Mouse (Mus musculus) effector memory CD4-positive, alpha-beta T cell, adult 7 months (primary cell): ENCODE results near the gene Tmsb4x. TPM values are rescaled to one million over a fixed set of nuclear protein-coding genes. Genes with fewer than 3 reads are reported as not detected.

Experiments
- polyA plus RNA-seq: library from polyadenylated mRNA; unstranded; fragments of 100-300 nt; shearing (Covaris generic); gene quantifications from one replicate; pipeline ENCODE4 v1.2.1, GENCODE M21; 2017

Tmsb4x gene
- 14,676 TPM for polyA plus RNA-seq

DNA sequence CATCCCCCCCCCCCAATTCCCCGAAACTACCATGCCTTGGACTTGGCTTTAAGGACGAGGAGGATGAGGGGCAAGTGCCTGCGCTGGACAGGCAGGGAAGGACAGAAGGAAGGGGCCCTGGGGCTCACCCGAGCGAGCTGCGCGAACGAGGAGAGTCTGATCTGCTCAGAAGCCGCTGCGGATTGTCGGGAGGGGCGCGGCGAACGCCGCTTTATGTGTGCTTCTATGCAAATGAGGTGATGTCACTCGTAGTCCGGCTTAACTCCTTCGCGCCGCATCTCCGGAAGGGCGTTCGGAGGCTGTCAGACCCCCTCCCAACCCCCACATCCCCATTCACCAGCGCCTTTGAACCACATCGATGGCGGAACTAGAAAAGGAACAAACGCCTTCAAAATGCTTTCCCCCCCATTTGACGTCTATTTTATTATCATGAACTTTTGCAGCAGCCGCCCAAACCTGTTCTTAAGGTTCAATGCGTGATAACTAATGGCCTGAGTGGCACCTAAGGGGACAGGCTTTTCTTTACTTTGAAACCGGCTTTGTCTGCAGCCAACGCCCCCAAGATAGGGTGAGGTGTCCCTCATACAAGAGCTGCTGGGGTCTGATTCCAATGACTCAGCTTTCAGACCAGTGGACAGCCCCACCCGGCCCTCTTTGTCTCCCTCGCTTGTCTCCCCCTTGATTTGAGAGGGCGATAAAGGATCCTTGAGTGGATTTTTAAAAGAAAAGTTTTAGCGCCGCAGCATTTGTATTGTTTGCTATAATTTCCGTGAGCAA, at the start of gene Tmsb4x:
TSS of gene Tmsb4x (minus strand) at position 338 of the 777 bp plus-strand sequence.

Other genes starting within 250 kb of the Tmsb4x start
- gene Tlr8, start 55.0 kb upstream of the Tmsb4x start, polyA plus RNA-seq, result not detected
- gene Tlr7, start 121.2 kb upstream of the Tmsb4x start, polyA plus RNA-seq, result 1.1 TPM
- gene Prps2, start 173.4 kb upstream of the Tmsb4x start, polyA plus RNA-seq, result 49.7 TPM